Mouse (Mus musculus) Patski (cell line): ENCODE data around the gene Als2cl. TPM values are rescaled to one million over a fixed set of nuclear protein-coding genes. Genes with fewer than 3 reads are reported as not detected.

Experiments
- ATAC-seq: fragments of 100-300 bp; one replicate; pipeline ENCODE4 v1.8.0; 2021
- CTCF ChIA-PET: fragments of 350-600 bp; sonication (Branson Sonifier 250); formaldehyde crosslinking; loops from one replicate; lab custom pipeline; 2022; ENCODE audit warnings: inconsistent platforms; lab: Charles Lee
- POLR2A ChIA-PET: fragments of 350-600 bp; sonication (Branson Sonifier 250); formaldehyde crosslinking; loops from one replicate; lab custom pipeline; 2022; ENCODE audit warnings: antibody characterized with exemption, inconsistent platforms; lab: Charles Lee
- DNase-seq: peaks from one replicate; pipeline ENCODE4 v3.0.0-alpha.2; 2011; ENCODE audit warnings: low read depth, low spot score
- H3K27me3 ChIP-seq: fragments of 371-371 bp; one replicate; pipeline ENCODE4 v1.5.1; 2021
- CTCF ChIP-seq: fragments of 100-300 bp; IDR thresholded peaks from one replicate; pipeline ENCODE4 v1.5.1; 2021
- in situ Hi-C: fragments of 300-500 bp; cut with MboI; formaldehyde crosslinking; loops from 3 replicates; pipeline ENCODE4 v1.11.1; 2018; ENCODE audit warnings: low pct_unique_long_range_greater_than_20kb, mixed read lengths
- polyA plus RNA-seq: library from polyadenylated mRNA; unstranded; gene quantifications from one replicate; pipeline ENCODE4 v1.2.3, GENCODE M21; 2021

Als2cl gene
- polyA plus RNA-seq, 1 experiment from 2014 or later = 69.4 TPM

- ATAC-seq (no peak), DNase-seq (no peak)
- TF ChIP-seq CTCF = peak; percentile 74
- ChIA-PET CTCF (interaction anchor here (0.8 to 3.1 kb wide), 4 partner anchors 9 to 128 kb away, joined by 3 to 16 read pairs (median 5); no protein-coding TSS in a partner anchor), POLR2A (no interaction called here)
- no peaks in the 10 kb centered on the region for H3K27me3 ChIP-seq
- in situ Hi-C loops = no loop called here
Measured at GRCm38 (mm10) chr9:110944265-110944664, 64.6 kb downstream of the Als2cl start.

GRCm38 (mm10) chr9:110945343-110945742 is 65.7 kb downstream of the Als2cl start:
- no peaks in the 10 kb centered on the region for H3K27me3 ChIP-seq
- in situ Hi-C loops = no loop called here
- POLR2A ChIA-PET = no interaction called here
- no peak for TF ChIP-seq CTCF
- CTCF ChIA-PET = interaction anchor here (0.8 to 3.1 kb wide), 4 partner anchors 8 to 127 kb away, joined by 3 to 16 read pairs (median 5); no protein-coding TSS in a partner anchor
- ATAC-seq = no peak
- DNase-seq = no peak

GRCm38 (mm10) chr9:110945926-110946325 is 66.3 kb downstream of the Als2cl start, which contains the start of gene Tdgf1:
Gene Tdgf1, minus strand, starts transcription at chr9:110946158.
- CTCF ChIA-PET = interaction anchor here (2.1 kb wide), 1 partner anchor 13 kb away, joined by 6 read pairs; no protein-coding TSS in a partner anchor
- ATAC-seq = no peak
- POLR2A ChIA-PET = no interaction called here
- H3K27me3 ChIP-seq = no peaks in the 10 kb centered on the region
- in situ Hi-C loops = no loop called here
- TF ChIP-seq CTCF = no peak
- no peak for DNase-seq

- ATAC-seq = no peak
- H3K27me3 ChIP-seq = no peaks in the 10 kb centered on the region
- ChIA-PET CTCF (no interaction called here), POLR2A (no interaction called here)
- in situ Hi-C loops = no loop called here
- DNase-seq = no peak
- no peak for TF ChIP-seq CTCF
Measured at GRCm38 (mm10) chr9:110946548-110947044, 66.9 kb downstream of the Als2cl start.

GRCm38 (mm10) chr9:110947261-110947661 is 67.6 kb downstream of the Als2cl start:
- POLR2A ChIA-PET = interaction anchor here (0.7 kb wide), 1 partner anchor 17 kb away, joined by 3 read pairs; no protein-coding TSS in a partner anchor

GRCm38 (mm10) chr9:110947900-110948299 is 68.2 kb downstream of the Als2cl start:
- in situ Hi-C loops = no loop called here
- ChIA-PET POLR2A (interaction anchor here (0.7 kb wide), 1 partner anchor 16 kb away, joined by 3 read pairs; no protein-coding TSS in a partner anchor), CTCF (interaction anchor here (1.8 kb wide), 1 partner anchor 25 kb away, joined by 7 read pairs; no protein-coding TSS in a partner anchor)
- no peak for ATAC-seq
- TF ChIP-seq CTCF = no peak
- no peaks in the 10 kb centered on the region for H3K27me3 ChIP-seq
- DNase-seq = no peak

More at GRCm38 (mm10) chr9:110947261-110947661, 67.6 kb downstream of the Als2cl start:
- DNase-seq (no peak), ATAC-seq (no peak)
- TF ChIP-seq CTCF = no peak
- in situ Hi-C loops = no loop called here
- no peaks in the 10 kb centered on the region for H3K27me3 ChIP-seq
- CTCF ChIA-PET = no interaction called here

- ChIA-PET POLR2A (no interaction called here), CTCF (interaction anchor here (1.8 kb wide), 1 partner anchor 26 kb away, joined by 7 read pairs; no protein-coding TSS in a partner anchor)
- ATAC-seq (no peak), DNase-seq (no peak)
- in situ Hi-C loops = no loop called here
- TF ChIP-seq CTCF = no peak
- no peaks in the 10 kb centered on the region for H3K27me3 ChIP-seq
Measured at GRCm38 (mm10) chr9:110948813-110949310, 69.2 kb downstream of the Als2cl start.

GRCm38 (mm10) chr9:110950109-110950508 is 70.4 kb downstream of the Als2cl start:
- ChIA-PET CTCF (no interaction called here), POLR2A (no interaction called here)
- no peak for ATAC-seq
- no peak for DNase-seq
- no peaks in the 10 kb centered on the region for H3K27me3 ChIP-seq
- no peak for TF ChIP-seq CTCF
- in situ Hi-C loops = no loop called here

Other genes starting within 250 kb of the Als2cl start
- gene Nbeal2, start 225.7 kb upstream of the Als2cl start, polyA plus RNA-seq = 20.0 TPM
- 88.1 TPM for gene Ccdc12, start 223.4 kb upstream of the Als2cl start, polyA plus RNA-seq
- 0.19 TPM for gene Myl3, start 138.0 kb upstream of the Als2cl start, polyA plus RNA-seq
- gene Pth1r, start 132.7 kb upstream of the Als2cl start, polyA plus RNA-seq = 9.9 TPM
- gene Prss42, start 81.7 kb upstream of the Als2cl start, polyA plus RNA-seq = not detected
- not detected for gene Prss44, start 65.9 kb upstream of the Als2cl start, polyA plus RNA-seq
- gene Prss43, start 53.2 kb upstream of the Als2cl start, polyA plus RNA-seq = not detected
- not detected for gene Prss45, start 45.3 kb upstream of the Als2cl start, polyA plus RNA-seq
- gene Prss46, start 35.4 kb upstream of the Als2cl start, polyA plus RNA-seq = 2.4 TPM
- gene Prss50, start 21.9 kb upstream of the Als2cl start, polyA plus RNA-seq = 0.13 TPM
- 5.1 TPM for gene Tmie, start 243 bp downstream of the Als2cl start, polyA plus RNA-seq
- not detected for gene Fam240a, start 37.0 kb downstream of the Als2cl start, polyA plus RNA-seq
- gene Tdgf1, start 66.3 kb downstream of the Als2cl start, polyA plus RNA-seq = not detected
- gene Lrrc2, start 71.7 kb downstream of the Als2cl start, polyA plus RNA-seq = not detected
- gene Rtp3, start 110.7 kb downstream of the Als2cl start, polyA plus RNA-seq = 0.04 TPM
- gene Ltf, start 139.4 kb downstream of the Als2cl start, polyA plus RNA-seq = 0.63 TPM
- 0.45 TPM for gene Ccrl2, start 177.6 kb downstream of the Als2cl start, polyA plus RNA-seq
- gene Lrrfip2, start 237.7 kb downstream of the Als2cl start, polyA plus RNA-seq = 85.9 TPM